Mouse (Mus musculus): ENCODE results near the gene Cdkn2aip. TPM values are rescaled to one million over a fixed set of nuclear protein-coding genes. Genes with fewer than 3 reads are reported as not detected.

Cdkn2aip gene
- polyA plus RNA-seq, 1 experiment from 2014 or later: 22.9 TPM

DNA sequence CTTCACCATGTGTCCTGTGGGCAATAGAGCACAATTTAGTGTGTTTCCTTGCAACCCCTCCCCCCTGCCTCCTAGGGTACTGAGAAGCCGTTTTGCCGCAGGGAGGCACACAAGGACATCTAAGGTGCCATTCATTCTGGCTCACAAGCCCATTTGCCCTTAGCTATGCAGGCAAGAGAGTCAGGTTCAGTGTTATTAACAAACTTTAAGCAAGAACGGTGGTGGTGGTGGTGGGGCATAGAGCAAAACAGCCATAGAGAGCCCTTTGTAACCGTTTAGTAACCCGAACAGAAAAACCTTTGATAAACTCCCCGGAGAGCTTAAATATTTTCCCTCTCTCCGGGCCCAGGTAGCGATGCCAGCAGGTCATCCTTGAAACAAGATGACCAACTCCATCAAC lies 29.3 kb upstream of the Cdkn2aip start:
- H3K27ac ChIP-seq (replicated peaks): 0 out of 2 replicates have a peak overlapping the region, but pooled peaks have one; percentile 23
- no peaks in the 10 kb centered on the region for H3K9me3 ChIP-seq (replicated peaks)
- no peak overlapping the region for H3K4me3 ChIP-seq (replicated peaks)
- 15% methylated on average over 8 of the region's 8 CpGs for WGBS
- H3K9ac ChIP-seq: no peak overlapping the region
- H3K36me3 ChIP-seq: no peaks in the 10 kb centered on the region
- ATAC-seq (ENCODE audit: insufficient number of reproducible peaks, low FRiP score, low TSS enrichment, low read depth): no peak
- H3K27me3 ChIP-seq: no peaks in the 10 kb centered on the region
- no peaks in the 10 kb centered on the region for H3K4me1 ChIP-seq
- peak overlapping the region; percentile 18; the same call in 1 of the 2 replicates for H3K4me2 ChIP-seq (replicated peaks)

DNA sequence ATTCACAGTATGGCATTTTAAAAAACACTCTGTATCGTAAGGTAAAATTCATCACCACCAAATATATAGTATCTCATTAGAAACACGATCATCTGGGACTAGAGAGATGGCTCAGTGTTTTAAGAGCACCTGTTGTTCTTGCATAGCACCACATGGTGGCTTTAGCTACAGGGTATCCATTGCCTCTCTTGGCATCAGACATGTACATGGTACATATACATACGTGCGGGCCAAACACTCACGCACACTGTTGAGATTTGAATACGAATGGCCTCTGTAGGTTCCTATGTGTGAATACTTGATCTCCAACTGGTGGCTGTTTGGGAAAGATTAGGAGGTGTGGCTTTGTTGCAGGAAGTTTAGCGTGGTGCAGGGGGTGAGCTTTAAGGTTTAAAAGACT lies 28.6 kb upstream of the Cdkn2aip start:
- Histone ChIP-seq H3K4me1 (no peaks in the 10 kb centered on the region), H3K27me3 (no peaks in the 10 kb centered on the region), H3K4me3 (replicated peaks) (no peak overlapping the region), H3K9ac (no peak overlapping the region), H3K9me3 (replicated peaks) (no peaks in the 10 kb centered on the region), H3K27ac (replicated peaks) (no peak overlapping the region), H3K36me3 (no peaks in the 10 kb centered on the region), H3K4me2 (replicated peaks) (no peak overlapping the region)
- 76% methylated on average over 7 of the region's 7 CpGs for WGBS
- ATAC-seq (ENCODE audit: insufficient number of reproducible peaks, low FRiP score, low TSS enrichment, low read depth): no peak

DNA sequence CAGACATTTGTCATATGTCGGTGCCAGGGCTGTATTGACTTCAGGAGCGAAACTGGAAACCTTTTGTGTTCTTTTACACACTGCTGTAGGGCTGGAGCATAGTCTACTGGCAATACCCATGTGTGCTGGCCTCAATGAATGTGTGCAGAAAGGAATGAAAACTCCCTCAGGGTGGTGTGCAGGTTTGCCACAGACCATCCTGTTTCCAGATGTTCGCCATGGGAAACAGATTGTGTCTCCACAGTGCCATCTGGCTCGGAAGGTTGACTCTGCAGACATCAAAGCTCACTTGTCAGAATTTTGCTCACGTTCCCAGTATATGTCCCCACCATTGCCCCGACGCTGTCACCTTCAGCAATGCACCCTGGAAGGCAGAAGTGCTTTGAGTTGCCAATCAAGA lies 23.4 kb upstream of the Cdkn2aip start:
- no peaks in the 10 kb centered on the region for H3K27me3 ChIP-seq
- WGBS: 24% methylated on average over 7 of the region's 7 CpGs

DNA sequence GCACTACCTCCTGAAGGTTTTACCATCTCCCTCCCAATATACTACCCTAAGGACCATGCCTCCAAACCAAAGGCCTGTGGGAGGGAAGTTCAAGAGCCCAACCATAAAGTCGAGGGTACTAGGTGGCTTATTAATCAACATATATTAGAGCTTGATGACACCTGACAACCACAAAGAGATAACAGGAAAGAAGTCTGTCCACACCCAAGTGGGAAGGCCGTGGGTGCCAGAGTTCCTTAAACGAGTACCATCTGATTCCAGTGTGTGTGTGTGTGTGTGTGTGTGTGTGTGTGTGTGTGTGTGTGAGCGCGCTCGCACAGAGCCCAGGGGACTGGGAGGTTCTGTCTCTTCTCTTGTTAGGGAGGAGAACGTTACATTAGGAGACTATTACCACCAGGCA lies 15.6 kb upstream of the Cdkn2aip start:
- no peaks in the 10 kb centered on the region for H3K36me3 ChIP-seq
- H3K4me3 ChIP-seq (replicated peaks): no peak overlapping the region
- no peak overlapping the region for H3K27ac ChIP-seq (replicated peaks)
- 79% methylated on average over 7 of the region's 7 CpGs for WGBS
- H3K9me3 ChIP-seq (replicated peaks): no peaks in the 10 kb centered on the region
- H3K4me1 ChIP-seq: no peaks in the 10 kb centered on the region
- no peak overlapping the region for H3K9ac ChIP-seq
- ATAC-seq (ENCODE audit: insufficient number of reproducible peaks, low FRiP score, low TSS enrichment, low read depth): no peak
- H3K4me2 ChIP-seq (replicated peaks): no peak overlapping the region
- H3K27me3 ChIP-seq: no peaks in the 10 kb centered on the region

More for the DNA sequence above, 23.4 kb upstream of the Cdkn2aip start:
- Histone ChIP-seq H3K4me2 (replicated peaks) (no peak overlapping the region), H3K4me3 (replicated peaks) (no peak overlapping the region), H3K4me1 (no peaks in the 10 kb centered on the region; the same call in 1 of the 2 replicates), H3K27ac (replicated peaks) (no peak overlapping the region), H3K9me3 (replicated peaks) (no peaks in the 10 kb centered on the region), H3K9ac (no peak overlapping the region), H3K36me3 (no peaks in the 10 kb centered on the region)
- ATAC-seq (ENCODE audit: insufficient number of reproducible peaks, low FRiP score, low TSS enrichment, low read depth): no peak; the same call in 1 of the 2 replicates

DNA sequence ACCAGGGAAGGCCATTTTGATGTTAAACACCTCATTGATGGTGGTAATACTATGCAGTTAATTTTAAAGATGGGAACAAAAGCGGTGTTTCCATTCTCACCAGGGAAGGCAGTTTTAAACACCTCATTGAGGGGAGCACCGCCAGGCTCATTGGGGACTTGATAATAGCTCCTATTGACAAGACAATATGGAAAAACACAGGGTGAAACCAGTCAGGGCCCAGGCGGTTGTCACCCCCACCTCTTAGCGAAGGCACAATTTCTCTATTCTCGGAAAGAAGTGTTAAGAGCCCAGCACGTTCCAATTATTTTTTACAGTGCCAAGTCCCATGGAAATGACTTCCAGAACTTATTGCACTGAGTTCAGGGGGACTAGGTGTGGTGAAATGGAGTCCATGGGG lies 13.2 kb upstream of the Cdkn2aip start:
- 33% methylated on average over 6 of the region's 6 CpGs for WGBS
- Histone ChIP-seq H3K4me1 (no peaks in the 10 kb centered on the region), H3K4me2 (replicated peaks) (no peak overlapping the region), H3K4me3 (replicated peaks) (no peak overlapping the region), H3K9ac (no peak overlapping the region), H3K36me3 (no peaks in the 10 kb centered on the region), H3K27me3 (no peaks in the 10 kb centered on the region), H3K27ac (replicated peaks) (no peak overlapping the region), H3K9me3 (replicated peaks) (no peaks in the 10 kb centered on the region)
- no peak for ATAC-seq (ENCODE audit: insufficient number of reproducible peaks, low FRiP score, low TSS enrichment, low read depth)

DNA sequence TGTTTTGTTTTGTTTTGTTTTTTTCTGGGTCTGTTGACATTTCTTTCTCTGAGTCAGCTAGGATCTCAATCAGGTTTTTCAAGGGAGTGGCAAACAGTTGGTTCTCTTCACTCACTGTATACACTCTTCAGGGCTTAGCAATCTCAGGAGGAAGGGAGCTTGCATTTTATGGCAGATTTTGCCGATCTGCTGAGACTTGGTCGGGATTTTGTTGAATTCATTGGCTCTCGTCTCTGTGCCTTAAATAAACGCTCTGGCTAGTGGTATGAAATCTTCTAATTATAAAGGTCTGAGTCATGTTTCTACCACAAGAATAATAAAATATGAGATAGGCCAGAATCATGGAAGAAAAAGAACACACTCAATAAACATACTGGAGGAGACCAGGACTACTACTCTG lies 7.9 kb upstream of the Cdkn2aip start:
- Histone ChIP-seq H3K27ac (replicated peaks) (no peak overlapping the region), H3K4me2 (replicated peaks) (no peak overlapping the region), H3K36me3 (no peaks in the 10 kb centered on the region), H3K27me3 (no peaks in the 10 kb centered on the region), H3K4me1 (no peaks in the 10 kb centered on the region), H3K4me3 (replicated peaks) (no peak overlapping the region), H3K9ac (no peak overlapping the region), H3K9me3 (replicated peaks) (no peaks in the 10 kb centered on the region)
- WGBS: 56% methylated on average over 4 of the region's 4 CpGs
- no peak for ATAC-seq (ENCODE audit: insufficient number of reproducible peaks, low FRiP score, low TSS enrichment, low read depth)

DNA sequence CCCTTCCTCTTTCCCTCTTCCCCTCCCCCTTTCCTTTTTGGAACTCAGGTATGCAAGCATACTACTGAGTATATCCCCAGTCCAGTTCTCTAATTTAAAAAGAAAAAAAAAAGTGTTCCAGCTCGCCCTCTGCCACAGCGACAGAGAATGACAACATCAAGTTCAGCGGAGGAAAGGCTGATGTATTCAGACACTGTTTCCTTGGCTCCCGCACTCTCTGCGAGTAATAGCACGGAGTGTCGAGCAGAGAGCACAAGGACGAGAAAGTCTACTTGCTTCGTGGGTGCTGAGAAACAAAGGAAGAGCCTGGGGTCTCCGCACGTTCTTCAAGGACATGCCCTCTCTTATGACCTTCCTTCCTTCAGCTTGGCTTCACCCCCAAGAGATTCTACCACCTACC lies 4.9 kb upstream of the Cdkn2aip start:
- Histone ChIP-seq H3K9ac (no peak overlapping the region), H3K4me1 (peaks cover 4% of the 10 kb centered on the region; the same call in 1 of the 2 replicates), H3K27ac (replicated peaks) (no peak overlapping the region), H3K36me3 (no peaks in the 10 kb centered on the region), H3K9me3 (replicated peaks) (no peaks in the 10 kb centered on the region), H3K4me2 (replicated peaks) (no peak overlapping the region), H3K4me3 (replicated peaks) (no peak overlapping the region), H3K27me3 (no peaks in the 10 kb centered on the region)
- WGBS: 32% methylated on average over 11 of the region's 11 CpGs
- no peak for ATAC-seq (ENCODE audit: insufficient number of reproducible peaks, low FRiP score, low TSS enrichment, low read depth)

DNA sequence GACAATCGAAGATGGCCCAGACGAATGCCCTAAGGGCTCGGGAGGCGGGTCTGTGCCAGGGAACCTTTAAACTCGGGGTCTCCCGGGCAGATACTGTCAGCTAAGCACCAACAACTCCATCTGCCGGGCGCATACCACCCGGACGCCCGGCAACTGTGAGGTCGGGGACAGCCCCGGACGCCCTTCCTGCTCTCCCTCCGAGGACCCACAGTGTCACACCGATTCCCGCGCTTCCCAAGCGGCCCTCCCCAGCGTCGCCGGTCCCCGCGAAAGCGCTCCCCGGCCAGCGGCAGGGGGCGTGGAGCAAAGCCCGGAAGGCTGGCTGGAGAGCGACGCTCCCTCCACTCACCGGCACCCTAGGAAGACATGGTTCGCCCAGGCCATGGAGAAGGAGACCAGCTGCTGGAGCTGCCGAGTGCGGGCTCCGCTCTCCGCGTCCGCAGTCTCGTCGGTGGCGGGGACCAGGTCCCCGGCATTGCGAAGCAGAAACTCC lies 515 bp downstream of the Cdkn2aip start:
- H3K9ac ChIP-seq: peak overlapping the region; percentile 93
- WGBS: under 1% methylated on average over 44 of the region's 44 CpGs

DNA sequence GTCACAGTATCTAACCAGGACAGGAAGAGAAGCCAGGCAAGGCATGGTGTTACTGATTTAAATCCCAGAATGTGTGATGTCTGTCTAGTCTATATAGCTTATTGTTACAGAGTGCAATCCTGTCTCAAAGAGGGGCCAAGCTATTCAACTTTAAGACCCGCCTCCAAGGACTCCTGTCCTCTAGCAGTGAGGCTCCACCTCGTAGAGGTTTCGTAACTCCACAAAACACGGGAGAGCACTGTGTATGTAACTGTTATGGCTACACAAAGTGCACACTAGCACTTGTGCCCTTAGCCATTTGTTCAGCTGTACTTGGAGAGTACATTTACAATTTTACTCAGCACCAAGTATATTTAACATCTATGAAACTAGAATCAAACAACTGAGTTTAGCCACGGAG lies 5.6 kb downstream of the Cdkn2aip start:
- Histone ChIP-seq H3K4me2 (replicated peaks) (no peak overlapping the region), H3K27ac (replicated peaks) (no peak overlapping the region), H3K4me3 (replicated peaks) (no peak overlapping the region), H3K9ac (no peak overlapping the region), H3K4me1 (0 out of 2 replicates have a peak, but pooled peaks cover 14% of the 10 kb centered on the region), H3K9me3 (replicated peaks) (no peaks in the 10 kb centered on the region), H3K27me3 (no peaks in the 10 kb centered on the region), H3K36me3 (peaks cover 30% of the 10 kb centered on the region)
- WGBS: 85% methylated on average over 5 of the region's 5 CpGs
- ATAC-seq (ENCODE audit: insufficient number of reproducible peaks, low FRiP score, low TSS enrichment, low read depth): no peak

More for the DNA sequence above, 515 bp downstream of the Cdkn2aip start:
- ATAC-seq (ENCODE audit: insufficient number of reproducible peaks, low FRiP score, low TSS enrichment, low read depth): peak; percentile 2; the same call in 1 of the 2 replicates
- H3K9me3 ChIP-seq (replicated peaks): no peaks in the 10 kb centered on the region
- H3K4me3 ChIP-seq (replicated peaks): peak overlapping the region; percentile 97
- H3K36me3 ChIP-seq: peaks cover 17% of the 10 kb centered on the region
- H3K27ac ChIP-seq (replicated peaks): peak overlapping the region; percentile 98
- peaks cover 17% of the 10 kb centered on the region; the same call in 1 of the 2 replicates for H3K4me1 ChIP-seq
- H3K27me3 ChIP-seq: no peaks in the 10 kb centered on the region
- peak overlapping the region; percentile 77 for H3K4me2 ChIP-seq (replicated peaks)

DNA sequence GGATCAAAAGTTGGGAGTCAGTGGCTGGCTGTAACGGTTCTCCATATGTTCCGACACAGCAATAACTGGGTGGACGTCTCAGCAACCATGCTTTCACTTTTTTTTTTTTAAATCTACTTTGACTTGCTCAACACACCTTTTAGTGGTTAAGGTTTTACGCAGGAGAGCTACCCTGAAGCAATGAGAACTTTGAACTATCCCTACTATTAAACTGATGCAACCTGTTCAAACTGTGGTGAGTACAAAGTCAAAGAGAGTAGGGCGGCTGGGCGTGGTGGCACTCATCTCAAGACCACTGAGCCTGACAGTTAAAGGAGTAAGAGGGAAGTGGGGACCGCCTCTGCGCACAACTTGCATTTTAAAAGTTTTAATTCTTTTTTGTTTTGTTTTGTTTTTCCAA lies 7.0 kb downstream of the Cdkn2aip start:
- no peak overlapping the region for H3K4me3 ChIP-seq (replicated peaks)
- ATAC-seq (ENCODE audit: insufficient number of reproducible peaks, low FRiP score, low TSS enrichment, low read depth): no peak
- 84% methylated on average over 8 of the region's 8 CpGs for WGBS
- H3K27me3 ChIP-seq: no peaks in the 10 kb centered on the region
- H3K27ac ChIP-seq (replicated peaks): no peak overlapping the region
- H3K4me1 ChIP-seq: 0 out of 2 replicates have a peak, but pooled peaks cover 7% of the 10 kb centered on the region
- peaks cover 25% of the 10 kb centered on the region for H3K36me3 ChIP-seq
- H3K4me2 ChIP-seq (replicated peaks): no peak overlapping the region
- no peak overlapping the region for H3K9ac ChIP-seq
- H3K9me3 ChIP-seq (replicated peaks): no peaks in the 10 kb centered on the region

DNA sequence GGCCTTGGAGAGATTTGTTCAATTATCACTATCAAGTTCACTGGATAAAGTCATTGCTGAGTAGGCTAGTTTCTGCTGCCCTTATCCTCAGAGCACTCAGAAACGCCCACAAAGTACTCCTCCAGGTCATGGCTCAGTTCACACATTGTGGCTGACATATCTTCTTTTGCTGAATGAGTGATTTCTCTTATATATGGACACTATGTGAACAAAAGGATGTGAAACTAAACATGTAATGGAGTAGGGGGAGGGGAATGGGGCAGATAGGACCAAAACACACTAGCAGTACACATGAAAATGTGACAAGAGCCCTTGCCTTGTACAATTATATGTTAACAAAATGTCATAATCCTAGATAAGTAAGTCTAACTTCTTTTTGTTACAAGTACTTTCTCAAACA lies 11.4 kb downstream of the Cdkn2aip start:
- peaks cover 7% of the 10 kb centered on the region for H3K36me3 ChIP-seq
- no peak overlapping the region for H3K27ac ChIP-seq (replicated peaks)
- no peak overlapping the region for H3K4me3 ChIP-seq (replicated peaks)
- no peak overlapping the region for H3K9ac ChIP-seq
- no peaks in the 10 kb centered on the region for H3K4me1 ChIP-seq
- 55% methylated on average over 1 of the region's 1 CpGs for WGBS
- H3K4me2 ChIP-seq (replicated peaks): no peak overlapping the region
- H3K27me3 ChIP-seq: no peaks in the 10 kb centered on the region
- no peaks in the 10 kb centered on the region for H3K9me3 ChIP-seq (replicated peaks)
- ATAC-seq (ENCODE audit: insufficient number of reproducible peaks, low FRiP score, low TSS enrichment, low read depth): no peak

DNA sequence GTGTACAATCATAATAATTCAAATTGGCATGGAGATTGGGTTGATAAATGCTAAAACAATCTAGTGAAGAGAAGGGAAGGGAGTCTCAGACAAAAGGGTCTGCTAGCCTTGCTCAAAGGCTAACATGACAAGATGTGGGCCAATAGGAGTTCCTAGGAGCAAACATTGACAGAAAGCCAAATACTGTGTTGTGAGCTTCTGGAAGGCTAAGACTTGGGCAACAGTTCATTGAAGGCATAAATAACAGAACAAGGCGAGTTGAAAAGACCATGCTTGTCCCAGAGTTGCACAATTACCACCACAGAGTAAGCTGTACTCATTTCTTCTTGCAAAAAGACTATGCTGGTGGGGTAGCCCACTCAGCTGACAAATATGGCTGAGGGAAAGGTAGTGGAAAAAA lies 16.0 kb downstream of the Cdkn2aip start:
- Histone ChIP-seq H3K27me3 (no peaks in the 10 kb centered on the region), H3K9ac (no peak overlapping the region), H3K9me3 (replicated peaks) (no peaks in the 10 kb centered on the region), H3K36me3 (no peaks in the 10 kb centered on the region), H3K27ac (replicated peaks) (no peak overlapping the region), H3K4me2 (replicated peaks) (no peak overlapping the region), H3K4me1 (no peaks in the 10 kb centered on the region), H3K4me3 (replicated peaks) (no peak overlapping the region)
- ATAC-seq (ENCODE audit: insufficient number of reproducible peaks, low FRiP score, low TSS enrichment, low read depth): no peak
- WGBS: 67% methylated on average over 1 of the region's 1 CpGs
